Mouse (Mus musculus) heart, postnatal 0 days (tissue): Measurements from ENCODE around the gene Olfr65. TPM values are rescaled to one million over a fixed set of nuclear protein-coding genes. Genes with fewer than 3 reads are reported as not detected.

ENCODE experiments used
- ATAC-seq: fragments of 200-750 bp; cut with Nextera tagmentation; 2 replicates; pipeline ENCODE4 v1.8.0; 2017; ENCODE audit warnings: low read depth, moderate number of reproducible peaks, moderate library complexity; ENCODE audit not compliant: insufficient read depth
- DNase-seq: peaks from one replicate; pipeline ENCODE4 v3.0.0-alpha.2; 2016; ENCODE audit warnings: low spot score
- H3K27ac ChIP-seq: fragments of 300-500 bp; sonication (generic); 2 replicates; pipeline ENCODE4 v1.5.1; 2014; ENCODE audit warnings: low read depth, mild to moderate bottlenecking
- H3K27me3 ChIP-seq: fragments of 300-500 bp; sonication (generic); 2 replicates; pipeline ENCODE4 v1.6.1; 2014; ENCODE audit warnings: low read length, mixed read lengths; ENCODE audit not compliant: control insufficient read depth, insufficient read depth
- H3K36me3 ChIP-seq: fragments of 300-500 bp; sonication (generic); replicated peaks from 2 replicates; pipeline ENCODE4 v1.6.1; 2014; ENCODE audit warnings: low read length, mixed read lengths; ENCODE audit not compliant: control insufficient read depth, insufficient read depth
- H3K4me1 ChIP-seq: fragments of 300-500 bp; sonication (generic); 2 replicates; pipeline ENCODE4 v1.6.1; 2014; ENCODE audit warnings: antibody characterized with exemption; ENCODE audit not compliant: control insufficient read depth, insufficient read depth
- H3K4me2 ChIP-seq: fragments of 300-500 bp; sonication (generic); 2 replicates; pipeline ENCODE4 v1.6.1; 2014; ENCODE audit warnings: low read depth, mild to moderate bottlenecking, low read length, moderate library complexity
- H3K4me3 ChIP-seq: fragments of 300-500 bp; sonication (generic); 2 replicates; pipeline ENCODE4 v1.5.1; 2014; ENCODE audit warnings: low read depth, low read length
- H3K9ac ChIP-seq: fragments of 300-500 bp; sonication (generic); replicated peaks from 2 replicates; pipeline ENCODE4 v1.6.1; 2014; ENCODE audit warnings: low read depth, low read length, mixed read lengths
- H3K9me3 ChIP-seq: fragments of 300-500 bp; sonication (generic); replicated peaks from 2 replicates; pipeline ENCODE4 v1.6.1; 2016; ENCODE audit warnings: low read length; ENCODE audit not compliant: control insufficient read depth
- CTCF ChIP-seq: IDR thresholded peaks from 2 replicates; pipeline ENCODE4 v1.5.1; 2016; ENCODE audit warnings: antibody characterized with exemption, control low read depth, low read depth
- EP300 ChIP-seq: IDR thresholded peaks from 2 replicates; pipeline ENCODE4 v1.6.1; 2016; ENCODE audit warnings: antibody characterized with exemption, low read depth
- WGBS: fragments of 180-500 bp; shearing (Covaris S2); extraction: QIAGEN DNeasy Blood & Tissue Kit; methylation state at CpG from one replicate; pipeline ENCODE4 v1.1.7; 2014; 5-methylcytosine and 5-hydroxymethylcytosine counted together
- polyA plus RNA-seq: library from polyadenylated mRNA; unstranded; fragments of >200 nt; fragmentation: Nextera tagmentation; extraction: Ambion mirVana; gene quantifications from 2 replicates; pipeline ENCODE4 v1.2.1, GENCODE M21; 2015
- total RNA-seq: library from RNA; depleted of rRNA; stranded (reverse); fragments of >200 nt; gene quantifications from 2 replicates; pipeline ENCODE4 v1.2.3, GENCODE M21; 2014; ENCODE audit warnings: low replicate concordance

Gene Olfr65
- total and polyA plus RNA-seq, 2 experiments from 2014 or later: not detected

GRCm38 (mm10) chr7:103910047-103910446, 6.8 kb downstream of the Olfr65 start:
- TF ChIP-seq CTCF (no peak), EP300 (0 out of 2 replicates have a peak, but pooled peaks have one; percentile 50)
- DNase-seq (peak; percentile 25), ATAC-seq (peak; percentile 44; the same call in 1 of the 2 replicates)
- 1% methylated on average over 3 of the region's 3 CpGs for WGBS
- H3K4me2 ChIP-seq: no peak overlapping the region
- no peaks in the 10 kb centered on the region for H3K36me3 ChIP-seq
- H3K9ac ChIP-seq: no peak overlapping the region
- H3K27me3 ChIP-seq: no peaks in the 10 kb centered on the region; the same call in 1 of the 2 replicates
- peaks cover 3% of the 10 kb centered on the region; the same call in 1 of the 2 replicates for H3K4me1 ChIP-seq
- no peak overlapping the region for H3K27ac ChIP-seq
- H3K4me3 ChIP-seq: no peak overlapping the region
- no peaks in the 10 kb centered on the region for H3K9me3 ChIP-seq

GRCm38 (mm10) chr7:103912969-103913511, 9.8 kb downstream of the Olfr65 start:
- TF ChIP-seq CTCF (peak; percentile 29), EP300 (no peak)
- no peak overlapping the region for H3K27ac ChIP-seq

GRCm38 (mm10) chr7:103915338-103915737, 12.1 kb downstream of the Olfr65 start:
- no peak overlapping the region for H3K27ac ChIP-seq
- H3K9me3 ChIP-seq: no peaks in the 10 kb centered on the region
- H3K4me3 ChIP-seq: no peak overlapping the region
- no peak for DNase-seq
- no peaks in the 10 kb centered on the region for H3K4me1 ChIP-seq
- no peaks in the 10 kb centered on the region for H3K36me3 ChIP-seq
- no peak overlapping the region for H3K4me2 ChIP-seq
- ATAC-seq: no peak
- H3K9ac ChIP-seq: no peak overlapping the region
- no peak for TF ChIP-seq EP300
- TF ChIP-seq CTCF: no peak
- H3K27me3 ChIP-seq: no peaks in the 10 kb centered on the region

More at GRCm38 (mm10) chr7:103912969-103913511, 9.8 kb downstream of the Olfr65 start:
- Histone ChIP-seq H3K9me3 (no peaks in the 10 kb centered on the region), H3K4me3 (no peak overlapping the region), H3K27me3 (no peaks in the 10 kb centered on the region), H3K4me1 (peaks cover 3% of the 10 kb centered on the region; the same call in 1 of the 2 replicates), H3K9ac (no peak overlapping the region), H3K4me2 (no peak overlapping the region), H3K36me3 (no peaks in the 10 kb centered on the region)
- ATAC-seq (no peak), DNase-seq (no peak)
- WGBS: 52% methylated on average over 8 of the region's 8 CpGs

GRCm38 (mm10) chr7:103928525-103928924, 25.2 kb downstream of the Olfr65 start, which contains the start of gene Olfr631:
Gene Olfr631 (plus strand): TSS chr7:103928825.
- DNase-seq (no peak), ATAC-seq (no peak)
- TF ChIP-seq EP300 (no peak), CTCF (no peak)
- no peak within 1 kb of the TSS for H3K9ac ChIP-seq
- H3K36me3 ChIP-seq: no peaks in the 10 kb centered on the region
- no peak within 1 kb of the TSS for H3K4me2 ChIP-seq
- no peak within 1 kb of the TSS for H3K27ac ChIP-seq
- no peaks in the 10 kb centered on the region for H3K27me3 ChIP-seq
- H3K4me1 ChIP-seq: no peaks in the 10 kb centered on the region
- no peaks in the 10 kb centered on the region for H3K9me3 ChIP-seq
- H3K4me3 ChIP-seq: no peak within 1 kb of the TSS

- WGBS: 42% methylated on average over 2 of the region's 2 CpGs
Measured at GRCm38 (mm10) chr7:103934264-103934663, 31.0 kb downstream of the Olfr65 start, which contains the start of gene Olfr632. Gene Olfr632 (plus strand): TSS chr7:103934347.

GRCm38 (mm10) chr7:103942730-103943129, 39.4 kb downstream of the Olfr65 start:
- Histone ChIP-seq H3K36me3 (no peaks in the 10 kb centered on the region), H3K4me3 (no peak overlapping the region), H3K4me1 (no peaks in the 10 kb centered on the region), H3K9me3 (no peaks in the 10 kb centered on the region), H3K4me2 (no peak overlapping the region), H3K27me3 (no peaks in the 10 kb centered on the region), H3K9ac (no peak overlapping the region), H3K27ac (no peak overlapping the region)
- no peak for ATAC-seq
- peak; percentile 49 for DNase-seq
- WGBS: 23% methylated on average over 2 of the region's 2 CpGs
- TF ChIP-seq EP300: no peak
- TF ChIP-seq CTCF: peak; percentile 89

More at GRCm38 (mm10) chr7:103934264-103934663, 31.0 kb downstream of the Olfr65 start, which contains the start of gene Olfr632:
- TF ChIP-seq EP300 (no peak), CTCF (no peak)
- H3K4me3 ChIP-seq: no peak within 1 kb of the TSS
- H3K27ac ChIP-seq: no peak within 1 kb of the TSS
- H3K27me3 ChIP-seq: no peaks in the 10 kb centered on the region
- H3K9ac ChIP-seq: no peak within 1 kb of the TSS
- no peaks in the 10 kb centered on the region for H3K4me1 ChIP-seq
- H3K4me2 ChIP-seq: no peak within 1 kb of the TSS
- H3K36me3 ChIP-seq: no peaks in the 10 kb centered on the region
- no peaks in the 10 kb centered on the region for H3K9me3 ChIP-seq
- ATAC-seq (no peak), DNase-seq (no peak)
